Mouse (Mus musculus) hematopoietic stem cell, adult 5-6 weeks (primary cell): Measurements from ENCODE around the gene Cstl1. TPM values are rescaled to one million over a fixed set of nuclear protein-coding genes. Genes with fewer than 3 reads are reported as not detected.
A peak's percentile ranks its signal among the peaks of the same experiment; 100 is the strongest.
"Not testable (repeated sequence)": the region's sequence is repeated elsewhere in the genome, so short reads cannot be mapped to it uniquely, and the experiment has no call there.

Experiments used
- ATAC-seq, 2 experiments: fragments of 125-278 bp in 1 of 2; replicated peaks in 1 of 2; 2 replicates each; pipeline ENCODE4 v1.8.0; 2016 to 2017; ENCODE audit warnings: inconsistent platforms in 2 of 2, mild to moderate bottlenecking in 2 of 2, moderate number of reproducible peaks in 2 of 2, low read depth in 1 of 2, moderate TSS enrichment in 1 of 2; ENCODE audit not compliant: low FRiP score in 2 of 2, poor library complexity in 2 of 2, severe bottlenecking in 2 of 2, insufficient read depth in 1 of 2, low TSS enrichment in 1 of 2
- total RNA-seq: library from RNA; stranded (forward); fragments of 172-1452, 232-1000 nt; gene quantifications from 2 replicates; pipeline ENCODE4 v1.2.3, GENCODE M21; 2017

The Cstl1 gene
- not detected in 2 replicates for total RNA-seq

GRCm38 (mm10) chr2:148750058-148750457 lies at the start of gene Cstl1:
Cstl1 (plus strand) TSS chr2:148750358.
- no peak for ATAC-seq

DNA sequence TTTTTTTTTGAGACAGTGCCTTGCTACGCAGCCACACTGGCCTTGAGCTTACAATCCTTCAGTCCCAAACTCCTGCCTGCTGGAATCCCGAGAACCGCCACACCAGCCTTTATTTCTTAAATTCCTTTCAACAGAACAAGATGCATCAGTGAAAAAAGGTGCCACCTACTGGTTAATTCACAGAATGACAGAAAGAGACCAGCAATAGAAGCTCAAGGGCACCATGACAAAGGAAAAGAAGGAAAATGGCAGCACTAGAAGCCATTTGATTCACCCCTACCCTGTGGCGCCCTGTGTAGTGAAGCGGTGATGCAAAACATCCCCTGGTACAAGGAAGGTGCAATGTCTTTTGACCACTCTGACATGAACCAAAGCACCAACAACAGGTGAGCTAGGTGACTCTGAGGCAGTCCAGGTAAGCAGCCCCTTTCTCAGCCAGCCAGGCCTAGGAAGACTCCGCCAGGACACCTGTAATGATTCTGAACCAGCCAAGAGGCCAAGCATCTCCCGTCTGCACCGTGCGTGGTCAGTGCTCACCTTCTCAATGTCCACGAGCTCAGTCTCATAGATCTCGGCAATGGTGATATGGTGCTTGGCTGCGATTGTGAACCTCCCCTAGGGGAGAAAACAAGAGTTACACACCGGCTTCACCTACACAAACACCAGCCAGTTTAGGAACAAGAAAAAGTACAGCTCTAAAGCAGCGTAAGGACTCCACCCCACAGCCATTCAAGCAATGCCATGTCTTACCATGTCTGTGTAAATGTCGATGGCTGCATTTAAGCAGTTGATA lies 43.6 kb upstream of the Cstl1 start:
- peak; percentile 69 to 73; a peak in 3 of 4 replicates for ATAC-seq

DNA sequence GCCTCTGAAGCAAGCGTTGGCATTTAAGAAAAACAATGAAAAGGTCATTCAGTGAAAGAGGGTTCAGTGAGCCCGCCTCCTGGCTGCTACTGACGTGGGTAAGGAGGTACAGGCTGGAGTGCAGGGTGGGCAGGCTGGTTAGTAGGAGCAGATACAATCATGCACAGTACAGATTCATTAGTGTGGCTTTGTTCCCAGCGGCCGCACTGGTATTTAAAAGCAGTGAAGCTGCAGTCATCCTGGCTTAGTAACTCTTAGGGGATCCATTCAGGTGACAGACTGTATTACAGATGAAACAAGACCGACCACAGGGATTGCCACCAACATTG lies 43.0 kb upstream of the Cstl1 start:
- ATAC-seq: no peak

DNA sequence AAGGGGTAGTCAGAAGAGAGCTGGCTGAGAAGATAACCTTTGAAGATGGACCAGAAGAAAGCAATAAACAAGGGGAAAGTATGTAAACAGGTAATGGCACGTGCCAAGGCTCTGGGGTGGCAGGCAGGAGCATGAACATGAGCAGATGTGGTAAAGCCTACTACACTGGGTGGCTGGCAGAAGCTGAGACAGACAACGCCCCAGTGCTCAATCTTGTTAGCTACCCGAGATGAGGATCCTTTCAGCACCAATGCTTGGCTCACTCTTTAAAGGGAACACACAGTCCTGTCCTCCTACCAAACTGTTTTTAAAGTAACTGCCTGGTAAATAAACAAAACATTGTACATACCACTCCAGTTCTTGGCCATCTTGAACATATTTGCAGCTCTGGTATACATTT lies 37.8 kb upstream of the Cstl1 start:
- ATAC-seq: no peak

DNA sequence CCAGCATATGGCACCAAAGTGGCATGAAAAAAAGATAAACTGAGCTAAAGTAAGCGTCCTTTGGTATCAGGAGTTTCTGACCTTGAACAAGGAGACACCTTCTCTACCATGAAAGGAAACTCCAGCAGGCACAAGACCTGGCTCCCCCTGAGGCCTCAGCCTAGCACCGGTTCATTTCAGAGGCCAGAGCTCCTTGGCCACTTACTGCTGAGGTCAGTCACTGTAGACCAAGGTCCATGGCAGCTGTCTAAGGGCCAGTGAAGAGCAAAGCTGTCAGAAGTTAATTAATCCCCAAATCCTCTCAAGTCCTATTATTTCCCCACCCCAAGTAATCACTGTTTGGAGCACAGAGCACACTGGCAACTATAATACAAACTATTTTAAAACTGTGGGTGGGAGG lies 33.1 kb upstream of the Cstl1 start:
- ATAC-seq: no peak

- peak; percentile 74 to 89 for ATAC-seq
Measured at GRCm38 (mm10) chr2:148719271-148719995, 30.7 kb upstream of the Cstl1 start.

DNA sequence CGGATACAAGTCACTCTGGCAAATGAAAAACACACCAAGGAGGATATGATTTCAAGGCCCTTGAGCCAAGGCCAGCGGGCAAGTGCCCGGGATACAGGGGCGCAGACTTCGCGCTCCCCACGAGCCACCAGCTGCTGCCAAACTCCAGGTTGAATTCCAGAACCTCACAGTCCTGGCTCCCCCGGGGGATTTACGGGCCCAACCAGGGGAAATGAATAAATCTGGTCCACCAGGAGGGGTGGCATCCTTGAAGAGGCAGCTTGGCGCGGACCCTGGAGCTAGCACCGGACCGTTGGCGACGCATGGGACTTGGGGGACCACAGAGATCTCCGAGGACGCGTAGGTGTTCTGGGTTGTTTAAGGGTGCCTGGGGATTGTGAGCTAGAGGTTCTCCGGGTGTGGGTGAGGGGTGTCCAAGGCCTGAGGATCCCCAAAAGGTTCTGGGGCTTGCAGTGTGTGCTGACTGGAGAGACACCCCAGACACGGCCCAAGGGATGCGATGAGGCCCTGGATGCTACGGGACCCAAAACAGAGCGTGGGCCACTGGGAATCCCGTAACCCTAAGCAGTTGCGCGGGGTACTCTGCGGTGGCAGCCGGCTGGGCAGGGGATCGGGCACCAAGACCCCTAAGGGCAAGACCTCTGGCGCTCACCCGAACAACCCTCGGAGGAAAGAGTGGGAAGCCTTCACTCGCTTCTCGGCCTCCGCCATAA lies 18.4 kb upstream of the Cstl1 start:
- peak; percentile 20 to 41 for ATAC-seq

GRCm38 (mm10) chr2:148732327-148733000 lies 17.7 kb upstream of the Cstl1 start, which contains the start of gene Napb:
Napb (minus strand) TSS chr2:148732467.
- peak; percentile 98 to 99 for ATAC-seq

GRCm38 (mm10) chr2:148743001-148743400 lies 7.2 kb upstream of the Cstl1 start:
- ATAC-seq: no peak

DNA sequence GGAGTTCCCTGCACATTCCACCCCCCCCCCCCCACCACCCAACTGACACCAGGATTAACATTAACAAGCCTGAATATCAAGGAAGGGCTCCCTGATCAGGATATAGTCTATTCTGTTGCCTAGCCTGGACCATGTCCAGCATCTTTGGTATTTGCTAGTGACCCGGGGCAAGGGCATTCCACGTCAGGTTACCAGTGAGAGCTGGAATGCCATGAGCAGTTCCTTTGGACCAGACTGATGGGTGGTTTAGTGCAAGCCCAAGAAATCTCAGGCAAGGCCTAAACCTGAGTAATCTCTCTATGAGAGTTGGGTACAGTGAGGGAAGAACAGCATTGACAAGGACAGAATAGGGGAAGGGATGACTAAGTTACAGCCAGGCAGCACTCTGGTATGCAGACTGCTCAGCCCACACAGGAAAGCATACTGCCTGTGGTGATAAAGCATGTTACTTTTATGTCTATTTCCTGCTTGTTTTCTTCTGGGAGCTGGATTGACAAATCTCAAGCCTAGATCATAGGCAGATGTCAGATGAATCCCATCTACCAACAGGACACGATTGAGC lies 6.2 kb upstream of the Cstl1 start:
- ATAC-seq: no peak

DNA sequence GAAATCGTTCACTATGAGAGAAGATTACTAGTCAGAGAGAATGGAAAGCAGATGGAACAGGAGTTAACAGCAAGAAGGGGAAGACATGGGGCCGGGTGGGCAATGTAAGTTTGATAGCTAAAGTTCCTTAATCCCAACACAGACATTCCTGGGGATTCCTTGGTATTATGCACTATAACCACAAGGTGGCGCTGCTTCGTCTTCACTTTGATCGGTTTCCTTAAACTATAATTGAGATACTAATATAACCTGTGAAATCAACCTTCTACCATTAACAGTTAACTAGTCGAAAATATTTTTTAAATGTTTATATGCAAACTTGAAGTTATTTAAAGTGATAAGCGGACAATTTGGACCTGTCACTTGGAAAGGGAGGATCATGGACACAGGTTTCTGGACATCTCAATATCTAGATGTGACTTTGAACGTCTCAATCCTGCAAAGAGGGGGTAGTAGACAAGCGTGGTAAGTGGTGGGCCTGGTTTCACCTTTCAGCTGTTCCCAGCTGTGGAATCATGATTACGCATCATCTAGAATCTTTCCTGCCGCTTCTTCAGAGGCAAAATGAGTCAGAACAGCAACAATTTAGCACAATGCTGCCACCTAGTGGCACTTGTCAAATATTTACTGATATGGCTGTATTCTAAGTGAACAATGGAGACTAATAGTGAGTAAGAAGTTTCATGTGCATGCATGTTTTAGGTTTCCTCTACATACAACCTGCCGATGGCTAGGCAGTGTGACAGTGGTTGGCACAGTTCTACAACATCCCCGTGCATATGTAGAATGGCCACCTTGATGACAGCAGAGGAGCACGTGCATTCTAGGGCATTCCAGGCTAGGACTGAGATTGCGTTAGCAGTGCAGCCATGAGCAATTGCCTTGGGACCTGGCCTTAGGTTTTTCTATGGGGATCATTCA lies 2.0 kb downstream of the Cstl1 start:
- peak; percentile 87 for ATAC-seq

- ATAC-seq: peak in 1 of 2 experiments; percentile 36; a peak in 1 of 4 replicates
Measured at GRCm38 (mm10) chr2:148754310-148754846, 4.2 kb downstream of the Cstl1 start.

GRCm38 (mm10) chr2:148763648-148764388 lies 13.7 kb downstream of the Cstl1 start:
- no peak for ATAC-seq

- ATAC-seq: not testable (repeated sequence)
Measured at GRCm38 (mm10) chr2:148771397-148771796, 21.2 kb downstream of the Cstl1 start, which contains the start of gene Cst11. Cst11 (minus strand) TSS chr2:148771497.

DNA sequence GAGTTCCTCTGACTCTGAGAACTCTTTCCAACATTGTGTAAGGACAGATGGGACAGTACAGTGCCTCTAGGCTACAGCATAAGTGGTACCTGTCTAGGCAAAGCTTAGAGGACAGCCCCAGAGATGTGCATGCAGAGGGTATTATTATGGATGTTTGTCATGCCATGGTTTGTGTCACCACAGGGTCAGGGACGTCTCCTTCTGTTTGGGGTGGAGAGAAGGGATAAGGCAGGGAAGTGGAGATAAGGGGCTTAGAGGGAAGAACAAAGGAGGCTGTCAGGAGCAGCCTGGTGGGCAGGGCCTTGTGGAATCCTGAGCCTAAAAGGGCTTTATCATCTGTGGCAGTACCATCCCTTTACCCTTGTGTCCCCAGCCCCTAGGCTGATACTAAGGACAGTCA lies 31.6 kb downstream of the Cstl1 start, which contains the start of gene 8030411F24Rik:
8030411F24Rik (plus strand) TSS at position 301 of the 400 bp plus-strand sequence.
- ATAC-seq: no peak
